Mouse (Mus musculus): ENCODE data around the gene Zdhhc6. TPM values are rescaled to one million over a fixed set of nuclear protein-coding genes. Genes with fewer than 3 reads are reported as not detected.

The Zdhhc6 gene
- polyA plus RNA-seq, 1 experiment: 32.6 TPM

- no peak for TF ChIP-seq CEBPB (IDR thresholded peaks at IDR 0.05; ENCODE audit: low read depth)
- TF ChIP-seq MYOD1 (IDR thresholded peaks at IDR 0.05; ENCODE audit: control insufficient read depth, insufficient read length, low read depth): peak; percentile 35
- H3K79me3 ChIP-seq (ENCODE audit: low read depth): no peaks in the 10 kb centered on the region
- no peaks in the 10 kb centered on the region for H3K27me3 ChIP-seq (ENCODE audit: control insufficient read depth, insufficient read depth, insufficient read length)
- H3K79me2 ChIP-seq (ENCODE audit: control insufficient read depth, insufficient read depth): no peaks in the 10 kb centered on the region
- H3K4me3 ChIP-seq (ENCODE audit: insufficient read depth, poor library complexity, severe bottlenecking): no peak overlapping the region
- peak overlapping the region; percentile 30 for H3ac ChIP-seq (ENCODE audit: control insufficient read depth, insufficient read length, low read depth)
- no peaks in the 10 kb centered on the region for H3K36me3 ChIP-seq (ENCODE audit: control insufficient read depth, insufficient read depth)
Observed at GRCm38 (mm10) chr19:55239766-55240426, 75.9 kb downstream of the Zdhhc6 start.

- H3K36me3 ChIP-seq (ENCODE audit: control insufficient read depth, insufficient read depth): no peaks in the 10 kb centered on the region
- H3K79me3 ChIP-seq (ENCODE audit: low read depth): no peaks in the 10 kb centered on the region
- TF ChIP-seq MYOG (IDR thresholded peaks at IDR 0.05; ENCODE audit: control insufficient read depth, extremely low read depth, insufficient read length): no peak
- no peak overlapping the region for H3ac ChIP-seq (ENCODE audit: control insufficient read depth, insufficient read length, low read depth)
- H3K79me2 ChIP-seq (ENCODE audit: control insufficient read depth, insufficient read depth): no peaks in the 10 kb centered on the region
- H3K4me3 ChIP-seq (ENCODE audit: insufficient read depth, poor library complexity, severe bottlenecking): no peak overlapping the region
- H3K27me3 ChIP-seq (ENCODE audit: control insufficient read depth, insufficient read depth, insufficient read length): no peaks in the 10 kb centered on the region
Observed at GRCm38 (mm10) chr19:55236564-55236963, 79.3 kb downstream of the Zdhhc6 start.

- H3K4me3 ChIP-seq (ENCODE audit: insufficient read depth, poor library complexity, severe bottlenecking): no peak overlapping the region
- no peak overlapping the region for H3ac ChIP-seq (ENCODE audit: control insufficient read depth, insufficient read length, low read depth)
- H3K79me2 ChIP-seq (ENCODE audit: control insufficient read depth, insufficient read depth): no peaks in the 10 kb centered on the region
- no peaks in the 10 kb centered on the region for H3K27me3 ChIP-seq (ENCODE audit: control insufficient read depth, insufficient read depth, insufficient read length)
- H3K36me3 ChIP-seq (ENCODE audit: control insufficient read depth, insufficient read depth): no peaks in the 10 kb centered on the region
- no peaks in the 10 kb centered on the region for H3K79me3 ChIP-seq (ENCODE audit: low read depth)
- no peak for TF ChIP-seq MYOD1 (IDR thresholded peaks at IDR 0.05; ENCODE audit: control insufficient read depth, insufficient read length, low read depth)
- TF ChIP-seq MAX (IDR thresholded peaks at IDR 0.05): no peak
- TF ChIP-seq MYOG (IDR thresholded peaks at IDR 0.05; ENCODE audit: control insufficient read depth, extremely low read depth, insufficient read length): no peak
- no peak for TF ChIP-seq USF1 (IDR thresholded peaks at IDR 0.05; ENCODE audit: low read depth)
- no peak for TF ChIP-seq CTCF (IDR thresholded peaks at IDR 0.05; ENCODE audit: control insufficient read depth, insufficient read depth, insufficient read length)
- no peak for TF ChIP-seq FOSL1 (IDR thresholded peaks at IDR 0.05; ENCODE audit: insufficient read depth, low read length, poor library complexity, severe bottlenecking)
Observed at GRCm38 (mm10) chr19:55236026-55236425, 79.8 kb downstream of the Zdhhc6 start.

- Histone ChIP-seq H3K4me3 (ENCODE audit: insufficient read depth, poor library complexity, severe bottlenecking) (no peak overlapping the region), H3K36me3 (ENCODE audit: control insufficient read depth, insufficient read depth) (no peaks in the 10 kb centered on the region), H3ac (ENCODE audit: control insufficient read depth, insufficient read length, low read depth) (no peak overlapping the region), H3K79me2 (ENCODE audit: control insufficient read depth, insufficient read depth) (no peaks in the 10 kb centered on the region), H3K27me3 (ENCODE audit: control insufficient read depth, insufficient read depth, insufficient read length) (no peaks in the 10 kb centered on the region), H3K79me3 (ENCODE audit: low read depth) (no peaks in the 10 kb centered on the region)
- no peak for TF ChIP-seq CTCF (IDR thresholded peaks at IDR 0.05; ENCODE audit: control insufficient read depth, insufficient read depth, insufficient read length)
- no peak for TF ChIP-seq MYOG (IDR thresholded peaks at IDR 0.05; ENCODE audit: control insufficient read depth, extremely low read depth, insufficient read length)
- peak; percentile 82 for TF ChIP-seq FOSL1 (IDR thresholded peaks at IDR 0.05; ENCODE audit: insufficient read depth, low read length, poor library complexity, severe bottlenecking)
- peak; percentile 41 for TF ChIP-seq MYOD1 (IDR thresholded peaks at IDR 0.05; ENCODE audit: control insufficient read depth, insufficient read length, low read depth)
- no peak for TF ChIP-seq USF1 (IDR thresholded peaks at IDR 0.05; ENCODE audit: low read depth)
- no peak for TF ChIP-seq MAX (IDR thresholded peaks at IDR 0.05)
- no peak for TF ChIP-seq CEBPB (IDR thresholded peaks at IDR 0.05; ENCODE audit: low read depth)
Observed at GRCm38 (mm10) chr19:55232136-55232535, 83.7 kb downstream of the Zdhhc6 start.

GRCm38 (mm10) chr19:55231081-55231480 is 84.8 kb downstream of the Zdhhc6 start:
- Histone ChIP-seq H3K27me3 (ENCODE audit: control insufficient read depth, insufficient read depth, insufficient read length) (no peaks in the 10 kb centered on the region), H3ac (ENCODE audit: control insufficient read depth, insufficient read length, low read depth) (no peak overlapping the region), H3K79me2 (ENCODE audit: control insufficient read depth, insufficient read depth) (no peaks in the 10 kb centered on the region), H3K4me3 (ENCODE audit: insufficient read depth, poor library complexity, severe bottlenecking) (no peak overlapping the region), H3K36me3 (ENCODE audit: control insufficient read depth, insufficient read depth) (no peaks in the 10 kb centered on the region), H3K79me3 (ENCODE audit: low read depth) (no peaks in the 10 kb centered on the region)
- no peak for TF ChIP-seq MYOG (IDR thresholded peaks at IDR 0.05; ENCODE audit: control insufficient read depth, extremely low read depth, insufficient read length)
- no peak for TF ChIP-seq CTCF (IDR thresholded peaks at IDR 0.05; ENCODE audit: control insufficient read depth, insufficient read depth, insufficient read length)
- no peak for TF ChIP-seq CEBPB (IDR thresholded peaks at IDR 0.05; ENCODE audit: low read depth)
- no peak for TF ChIP-seq USF1 (IDR thresholded peaks at IDR 0.05; ENCODE audit: low read depth)
- no peak for TF ChIP-seq MYOD1 (IDR thresholded peaks at IDR 0.05; ENCODE audit: control insufficient read depth, insufficient read length, low read depth)
- no peak for TF ChIP-seq FOSL1 (IDR thresholded peaks at IDR 0.05; ENCODE audit: insufficient read depth, low read length, poor library complexity, severe bottlenecking)
- no peak for TF ChIP-seq MAX (IDR thresholded peaks at IDR 0.05)

- Histone ChIP-seq H3K79me3 (ENCODE audit: low read depth) (no peaks in the 10 kb centered on the region), H3K79me2 (ENCODE audit: control insufficient read depth, insufficient read depth) (no peaks in the 10 kb centered on the region), H3K36me3 (ENCODE audit: control insufficient read depth, insufficient read depth) (no peaks in the 10 kb centered on the region), H3K27me3 (ENCODE audit: control insufficient read depth, insufficient read depth, insufficient read length) (no peaks in the 10 kb centered on the region), H3K4me3 (ENCODE audit: insufficient read depth, poor library complexity, severe bottlenecking) (no peak overlapping the region), H3ac (ENCODE audit: control insufficient read depth, insufficient read length, low read depth) (no peak overlapping the region)
- TF ChIP-seq CEBPB (IDR thresholded peaks at IDR 0.05; ENCODE audit: low read depth) (no peak), USF1 (IDR thresholded peaks at IDR 0.05; ENCODE audit: low read depth) (no peak), MYOD1 (IDR thresholded peaks at IDR 0.05; ENCODE audit: control insufficient read depth, insufficient read length, low read depth) (no peak), CTCF (IDR thresholded peaks at IDR 0.05; ENCODE audit: control insufficient read depth, insufficient read depth, insufficient read length) (no peak), MYOG (IDR thresholded peaks at IDR 0.05; ENCODE audit: control insufficient read depth, extremely low read depth, insufficient read length) (no peak), FOSL1 (IDR thresholded peaks at IDR 0.05; ENCODE audit: insufficient read depth, low read length, poor library complexity, severe bottlenecking) (no peak), MAX (IDR thresholded peaks at IDR 0.05) (no peak)
Observed at GRCm38 (mm10) chr19:55227135-55227534, 88.7 kb downstream of the Zdhhc6 start.

All from C2C12 (cell line).